Mouse (Mus musculus): ENCODE measurements around the gene Olfr816. TPM values are rescaled to one million over a fixed set of nuclear protein-coding genes. Genes with fewer than 3 reads are reported as not detected.
"Not testable (repeated sequence)": the region's sequence is repeated elsewhere in the genome, so short reads cannot be mapped to it uniquely, and the experiment has no call there.

Gene Olfr816
- not detected for polyA plus RNA-seq (2017; shearing (Covaris generic))

DNA sequence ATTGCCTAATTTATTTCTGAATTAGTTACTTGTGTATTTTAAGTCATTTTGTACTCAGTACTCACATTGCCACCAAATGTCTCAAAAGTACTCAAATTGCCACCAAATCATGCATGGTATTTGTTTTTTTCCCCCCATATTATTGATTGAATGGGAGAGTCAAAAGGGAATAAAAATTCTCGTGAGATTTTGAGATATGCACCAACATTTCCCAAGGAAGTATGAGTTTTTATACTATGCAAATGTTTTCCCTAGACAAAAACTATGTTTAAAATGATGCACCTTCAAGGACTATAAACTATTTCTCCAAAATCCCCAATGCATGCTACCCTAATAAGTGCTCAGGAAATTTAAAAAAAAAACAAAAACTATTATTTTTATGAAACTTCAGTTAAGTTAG, at the start of gene Olfr816:
Olfr816 (minus strand) TSS at position 101 of the 400 bp plus-strand sequence.
- ATAC-seq: no peak

DNA sequence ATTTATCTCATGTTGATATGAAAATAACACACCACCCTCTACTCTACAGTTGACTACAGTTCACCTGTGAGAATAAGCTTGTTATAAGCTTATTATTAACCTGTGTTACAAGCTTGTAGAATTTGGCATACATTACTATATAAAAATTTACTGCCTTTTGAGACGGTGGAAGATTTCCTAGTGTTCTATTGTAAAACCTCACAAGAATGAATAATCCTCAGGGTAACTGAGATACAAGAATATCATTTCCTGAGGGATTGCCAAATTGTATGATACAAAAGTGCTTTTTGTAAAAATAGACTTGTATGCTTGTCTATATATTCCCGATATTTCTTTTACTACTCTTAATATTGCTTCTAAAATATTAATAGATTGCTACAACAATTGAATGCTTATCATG, 33.6 kb upstream of the Olfr816 start, which contains the start of gene Olfr818:
Olfr818 (minus strand) TSS at position 101 of the 400 bp plus-strand sequence.
- ATAC-seq: no peak

DNA sequence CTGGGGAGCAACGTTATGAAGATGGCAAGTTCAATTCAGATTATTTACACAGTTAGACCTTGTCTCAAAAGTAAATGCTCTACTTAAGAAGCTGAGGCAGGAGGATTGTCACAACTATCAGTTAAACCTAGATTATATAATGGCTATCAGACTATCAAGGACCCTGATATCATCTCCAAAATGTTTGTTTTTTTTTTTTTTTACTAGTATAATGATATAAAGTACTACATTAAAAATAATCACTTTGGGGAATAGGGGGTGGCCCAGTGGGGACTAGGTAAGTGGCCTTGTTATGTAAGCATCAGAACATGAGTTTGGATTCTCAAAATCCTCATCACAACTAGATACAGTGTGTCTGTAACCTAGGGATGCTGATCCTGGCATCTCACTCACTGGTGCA, 9.6 kb downstream of the Olfr816 start, which contains the start of gene Olfr815:
Olfr815 (minus strand) TSS at position 101 of the 400 bp plus-strand sequence.
- not testable (repeated sequence) for ATAC-seq

DNA sequence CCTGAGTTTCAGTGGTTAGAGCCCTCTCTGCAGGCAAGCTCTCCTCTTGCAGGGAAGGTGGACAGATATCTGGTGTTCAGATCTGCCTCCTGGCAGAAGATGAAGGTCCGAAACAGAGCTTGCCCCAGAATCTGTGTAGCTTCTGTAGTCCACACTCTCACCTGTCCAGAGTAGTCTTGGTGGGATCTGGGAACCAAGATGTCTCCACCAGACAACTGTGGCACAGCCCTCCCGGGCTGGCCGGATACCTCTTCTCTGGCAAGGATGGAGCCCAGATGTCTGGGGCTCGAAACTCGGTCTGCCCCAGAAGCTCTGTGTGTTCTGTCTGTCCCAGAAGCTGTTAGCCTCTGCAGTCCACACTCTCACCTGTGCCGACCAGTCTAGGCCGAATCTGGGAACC, 29.5 kb downstream of the Olfr816 start:
- ATAC-seq: no peak

DNA sequence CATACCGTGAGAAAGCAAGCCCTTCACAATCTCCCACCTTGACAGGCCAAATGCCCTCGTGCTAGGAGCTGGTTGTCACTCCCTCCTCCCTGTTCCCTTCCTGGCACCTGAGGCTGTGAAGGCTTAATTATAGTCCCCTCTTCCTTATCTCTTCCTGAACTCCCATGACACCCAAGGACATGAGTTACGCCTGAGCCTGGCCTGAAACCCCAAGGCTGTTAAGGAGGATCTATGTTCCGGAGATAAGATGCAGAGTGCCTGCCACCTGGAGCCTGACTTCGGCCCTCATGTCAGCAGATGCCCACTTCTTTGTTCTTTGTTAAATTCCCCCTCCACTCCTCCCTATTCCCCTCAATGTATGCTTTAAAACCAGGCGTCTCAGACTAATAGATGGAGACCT, 29.9 kb downstream of the Olfr816 start:
- not testable (repeated sequence) for ATAC-seq

DNA sequence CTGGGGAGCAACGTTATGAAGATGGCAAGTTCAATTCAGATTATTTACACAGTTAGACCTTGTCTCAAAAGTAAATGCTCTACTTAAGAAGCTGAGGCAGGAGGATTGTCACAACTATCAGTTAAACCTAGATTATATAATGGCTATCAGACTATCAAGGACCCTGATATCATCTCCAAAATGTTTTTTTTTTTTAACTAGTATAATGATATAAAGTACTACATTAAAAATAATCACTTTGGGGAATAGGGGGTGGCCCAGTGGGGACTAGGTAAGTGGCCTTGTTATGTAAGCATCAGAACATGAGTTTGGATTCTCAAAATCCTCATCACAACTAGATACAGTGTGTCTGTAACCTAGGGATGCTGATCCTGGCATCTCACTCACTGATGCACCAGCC, 35.6 kb downstream of the Olfr816 start, which contains the start of gene Olfr814:
Olfr814 (minus strand) TSS at position 101 of the 400 bp plus-strand sequence.
- ATAC-seq: not testable (repeated sequence)

Other genes with a start within 250 kb of the Olfr816 start
- under 1 TPM in 1 of 3 experiments, not detected in 2; 0.75 TPM for gene Olfr801, start 241.7 kb downstream of the Olfr816 start, polyA plus RNA-seq (2017; shearing (Covaris generic))
- not detected for gene Olfr802, start 227.4 kb downstream of the Olfr816 start, polyA plus RNA-seq (2017; shearing (Covaris generic))
- gene Olfr803, start 221.3 kb downstream of the Olfr816 start, polyA plus RNA-seq (2017; shearing (Covaris generic)): not detected
- gene Olfr804, start 212.4 kb downstream of the Olfr816 start, polyA plus RNA-seq (2017; shearing (Covaris generic)): not detected
- gene Olfr805, start 186.2 kb downstream of the Olfr816 start, polyA plus RNA-seq (2017; shearing (Covaris generic)): not detected
- gene Olfr806, start 173.7 kb downstream of the Olfr816 start, polyA plus RNA-seq (2017; shearing (Covaris generic)): not detected
- not detected for gene Olfr807, start 157.8 kb downstream of the Olfr816 start, polyA plus RNA-seq (2017; shearing (Covaris generic))
- gene Olfr808, start 150.1 kb downstream of the Olfr816 start, polyA plus RNA-seq (2017; shearing (Covaris generic)): not detected
- gene Olfr809, start 141.0 kb downstream of the Olfr816 start, polyA plus RNA-seq (2017; shearing (Covaris generic)): not detected
- not detected for gene Olfr810, start 120.7 kb downstream of the Olfr816 start, polyA plus RNA-seq (2017; shearing (Covaris generic))
- gene Olfr811, start 111.2 kb downstream of the Olfr816 start, polyA plus RNA-seq (2017; shearing (Covaris generic)): not detected
- gene Olfr812, start 69.5 kb downstream of the Olfr816 start, polyA plus RNA-seq (2017; shearing (Covaris generic)): not detected
- not detected for gene Olfr813, start 60.2 kb downstream of the Olfr816 start, polyA plus RNA-seq (2017; shearing (Covaris generic))
- gene Olfr814, start 35.7 kb downstream of the Olfr816 start, polyA plus RNA-seq (2017; shearing (Covaris generic)): not detected
- gene Olfr815, start 9.7 kb downstream of the Olfr816 start, polyA plus RNA-seq (2017; shearing (Covaris generic)): under 1 TPM in 1 of 3 experiments, not detected in 2; 0.35 TPM
- gene Olfr818, start 33.5 kb upstream of the Olfr816 start, polyA plus RNA-seq (2017; shearing (Covaris generic)): not detected
- not detected for gene Olfr819, start 51.7 kb upstream of the Olfr816 start, polyA plus RNA-seq (2017; shearing (Covaris generic))
- gene Olfr247, start 60.5 kb upstream of the Olfr816 start, polyA plus RNA-seq (2017; shearing (Covaris generic)): not detected
- under 1 TPM in 1 of 3 experiments, not detected in 2; 0.19 TPM for gene Gm10310, start 69.5 kb upstream of the Olfr816 start, polyA plus RNA-seq (2017; shearing (Covaris generic))
- gene Olfr820, start 97.0 kb upstream of the Olfr816 start, polyA plus RNA-seq (2017; shearing (Covaris generic)): not detected
- gene Olfr821, start 114.8 kb upstream of the Olfr816 start, polyA plus RNA-seq (2017; shearing (Covaris generic)): not detected
- gene Olfr822, start 155.6 kb upstream of the Olfr816 start, polyA plus RNA-seq (2017; shearing (Covaris generic)): under 1 TPM in 1 of 3 experiments, not detected in 2; 0.16 TPM
- not detected for gene Olfr823, start 199.8 kb upstream of the Olfr816 start, polyA plus RNA-seq (2017; shearing (Covaris generic))
- gene Olfr824, start 214.4 kb upstream of the Olfr816 start, polyA plus RNA-seq (2017; shearing (Covaris generic)): not detected

Data from inflammation-experienced regulatory T-cells, adult 6 months (primary cell).